Mouse (Mus musculus) retina, adult 2 months (tissue): ENCODE measurements around the gene Ccdc171.
A peak's percentile ranks its signal among the peaks of the same experiment; 100 is the strongest.

Experiments
- DNase-seq: peaks from one replicate; pipeline ENCODE4 v3.0.0-alpha.2; 2012; ENCODE audit warnings: low read depth, low spot score

Ccdc171 gene

DNA sequence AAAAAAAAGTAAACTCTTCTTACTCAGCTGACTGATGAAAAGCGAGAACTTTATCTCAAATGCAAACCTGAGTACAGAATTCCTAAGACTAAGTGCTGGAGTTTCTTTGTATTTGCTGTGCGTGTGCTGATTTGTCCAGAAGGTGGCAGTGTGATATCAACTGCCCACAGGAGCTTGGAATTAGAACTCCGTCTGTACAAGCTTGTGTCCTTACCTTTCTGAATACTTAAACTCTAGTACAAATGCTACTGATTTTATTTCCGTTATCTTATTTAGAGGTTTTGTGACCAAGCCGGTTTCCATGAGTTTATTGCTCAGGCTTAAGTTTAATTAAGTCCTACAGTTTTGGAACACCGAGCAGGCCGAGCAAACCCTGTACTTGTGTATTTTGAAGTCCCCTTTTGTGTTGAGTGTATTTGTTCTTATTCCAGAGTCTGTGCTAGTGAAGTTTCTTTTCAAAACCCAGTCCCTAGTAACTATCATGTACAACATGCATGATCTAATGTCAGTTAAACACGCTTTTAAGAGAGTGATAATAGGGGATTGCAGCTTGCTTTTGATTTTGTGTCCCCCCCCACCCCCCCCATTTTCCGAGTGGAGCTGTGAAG lies 269.1 kb downstream of the Ccdc171 start:
- peak; percentile 39 for DNase-seq

- DNase-seq, result no peak
These were observed 269.6 kb downstream of the Ccdc171 start for GRCm38 (mm10) chr4:83794930-83795459.

DNA sequence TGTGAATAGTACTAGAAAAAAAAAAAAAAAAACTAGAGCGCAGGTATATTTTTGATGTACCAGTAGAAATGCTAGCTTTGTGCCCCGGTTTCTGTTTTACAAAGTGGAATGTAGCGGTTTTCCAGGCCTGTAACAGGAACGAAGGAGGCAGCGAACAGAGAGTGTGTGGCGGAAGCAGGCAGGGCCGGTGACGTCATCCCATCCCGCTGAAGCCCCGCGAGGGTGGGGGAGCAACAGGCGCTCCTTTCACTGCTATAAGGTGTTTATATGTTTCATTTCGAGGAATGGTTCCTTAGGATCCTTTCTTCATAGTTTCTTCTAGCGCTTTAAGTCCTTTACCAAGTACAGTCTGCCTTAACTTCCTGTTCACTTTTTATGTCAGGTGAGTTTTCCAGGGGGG lies 272.6 kb downstream of the Ccdc171 start:
- DNase-seq, result no peak

DNA sequence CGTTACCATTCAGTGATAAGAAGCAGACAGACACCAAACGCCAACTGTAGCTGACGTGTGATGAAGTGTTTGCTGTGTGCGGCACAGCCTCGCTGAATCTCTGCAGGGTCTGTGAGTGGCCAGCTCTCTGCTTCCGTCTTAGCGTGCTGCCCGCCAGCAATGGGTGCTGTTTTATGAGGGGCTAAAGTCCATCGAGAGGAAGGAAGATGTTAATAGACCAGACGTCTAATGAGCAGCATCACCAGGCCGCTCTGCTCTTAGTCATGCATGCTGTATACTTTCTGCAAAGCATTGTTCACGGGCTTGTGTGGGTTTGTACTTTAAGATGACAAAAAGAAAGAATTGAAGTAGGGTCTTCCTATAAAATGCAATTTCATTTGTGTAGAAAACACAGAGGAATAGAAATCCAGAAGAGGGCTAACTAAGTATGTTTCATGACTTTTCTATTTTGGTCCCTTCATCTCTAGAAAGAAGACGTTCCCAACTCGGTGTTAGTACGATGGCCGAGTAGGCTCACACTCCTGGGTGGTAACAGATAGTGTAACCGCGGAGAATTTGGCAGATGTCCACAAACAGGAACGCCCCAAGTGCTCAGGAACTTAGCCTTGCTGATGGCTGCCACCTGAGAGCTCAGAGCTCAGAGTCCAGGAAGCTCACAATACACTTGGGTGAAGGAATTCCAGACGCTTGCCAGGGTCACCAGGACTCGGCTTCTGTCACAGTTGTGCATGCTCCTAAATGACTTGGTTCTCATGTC lies 273.5 kb downstream of the Ccdc171 start:
- DNase-seq, result no peak

DNA sequence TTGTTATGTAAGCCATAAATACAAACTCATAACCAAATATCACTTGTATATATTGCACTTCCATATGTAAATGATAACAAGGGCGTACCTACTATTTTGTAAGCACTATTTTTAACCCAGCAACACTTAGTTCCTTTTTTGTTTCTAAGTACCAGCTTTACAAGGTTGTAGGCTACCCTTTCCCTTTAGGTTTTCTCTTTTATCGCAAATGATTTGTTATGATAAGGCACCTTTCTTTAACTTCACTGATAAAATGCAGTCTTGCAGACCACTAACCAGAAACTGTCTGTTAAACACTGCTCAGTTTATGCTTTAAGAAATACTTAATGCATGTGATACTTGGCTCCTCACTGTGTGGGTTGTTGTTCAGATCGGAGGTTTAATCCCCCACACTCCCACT lies 275.1 kb downstream of the Ccdc171 start:
- no peak for DNase-seq

DNA sequence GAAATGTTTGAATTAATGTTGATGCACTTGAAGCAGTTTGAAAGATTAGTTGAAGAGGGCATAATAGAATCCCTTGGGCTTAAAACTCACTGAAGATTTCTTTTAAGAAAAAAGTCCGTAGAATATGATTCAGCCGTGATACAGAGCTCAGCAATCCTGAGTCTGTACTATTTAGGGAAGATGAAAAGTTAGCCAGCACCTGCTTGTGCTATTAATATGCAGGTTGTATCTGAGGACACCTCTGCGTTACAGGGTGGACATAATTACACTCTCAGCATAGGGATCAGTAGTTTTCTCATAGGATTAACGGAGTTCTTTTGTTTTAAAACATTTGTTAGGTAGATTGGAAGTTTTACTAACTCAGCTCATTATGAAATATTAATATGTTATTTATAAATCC lies 291.6 kb downstream of the Ccdc171 start:
- no peak for DNase-seq

- no peak for DNase-seq
These were observed 304.5 kb downstream of the Ccdc171 start for GRCm38 (mm10) chr4:83829718-83830459.

DNA sequence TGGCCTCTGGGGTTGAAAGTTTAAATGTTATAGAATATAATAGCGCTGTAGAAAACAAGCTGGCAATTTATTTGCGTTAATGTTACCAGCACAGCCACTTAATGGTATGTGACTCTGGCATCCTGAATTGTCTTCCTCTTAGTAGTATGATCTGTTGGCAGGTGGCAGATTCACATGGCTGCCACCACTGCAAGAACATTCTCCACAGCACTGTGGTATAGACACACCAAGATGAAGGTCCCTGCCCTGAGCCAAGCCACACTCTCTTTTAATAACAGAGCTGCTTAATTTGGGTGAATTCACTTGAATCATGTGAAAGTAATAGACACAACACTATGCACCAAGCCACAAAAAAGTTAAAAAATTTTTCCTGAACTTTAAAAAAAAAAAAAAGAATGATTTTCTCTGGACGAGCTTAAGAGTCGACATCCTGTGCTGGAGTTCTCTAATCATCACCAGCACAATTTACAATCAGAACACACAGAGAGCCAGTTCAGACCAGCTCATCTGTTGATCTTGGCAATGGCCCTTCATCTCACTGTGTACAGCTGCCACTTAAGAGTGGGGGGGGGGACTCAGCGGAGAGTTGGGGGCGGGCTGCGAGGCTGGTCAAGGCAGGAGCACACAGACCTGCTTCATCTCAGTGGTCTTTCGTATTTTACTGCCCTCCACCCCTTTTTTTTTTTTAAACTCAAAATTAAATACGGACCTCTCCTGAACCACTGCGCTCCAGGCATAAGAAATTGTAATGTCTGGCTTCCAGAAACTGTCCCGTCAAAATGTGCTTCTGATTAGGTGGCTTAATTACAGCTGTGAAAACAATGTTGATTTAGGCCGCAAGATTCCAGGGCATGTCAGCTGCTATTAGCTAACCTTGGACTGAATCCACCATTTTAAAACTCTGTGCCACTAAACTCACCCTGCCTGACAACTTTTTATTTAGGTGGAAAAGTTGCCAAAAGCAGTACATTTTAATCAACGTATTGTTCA lies 305.8 kb downstream of the Ccdc171 start:
- DNase-seq, result no peak

DNA sequence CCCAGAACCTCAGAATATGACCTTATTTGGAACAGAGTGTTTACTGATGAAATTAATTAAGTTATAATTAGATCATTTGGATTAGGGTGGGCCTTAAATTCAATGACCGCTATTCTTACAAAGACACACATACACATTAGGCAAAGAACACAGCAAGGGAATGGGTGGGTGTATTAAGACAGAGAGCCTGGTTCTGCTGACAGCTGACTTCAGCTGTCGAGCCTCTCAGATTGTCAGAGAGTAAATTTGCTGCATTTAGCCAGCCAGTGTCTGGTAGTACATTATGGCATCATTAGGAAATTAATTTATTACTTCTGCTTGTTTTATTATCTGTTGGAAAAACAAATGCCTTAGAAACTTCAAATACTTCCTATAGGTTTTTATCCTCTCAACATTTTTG lies 313.7 kb downstream of the Ccdc171 start:
- no peak for DNase-seq

DNA sequence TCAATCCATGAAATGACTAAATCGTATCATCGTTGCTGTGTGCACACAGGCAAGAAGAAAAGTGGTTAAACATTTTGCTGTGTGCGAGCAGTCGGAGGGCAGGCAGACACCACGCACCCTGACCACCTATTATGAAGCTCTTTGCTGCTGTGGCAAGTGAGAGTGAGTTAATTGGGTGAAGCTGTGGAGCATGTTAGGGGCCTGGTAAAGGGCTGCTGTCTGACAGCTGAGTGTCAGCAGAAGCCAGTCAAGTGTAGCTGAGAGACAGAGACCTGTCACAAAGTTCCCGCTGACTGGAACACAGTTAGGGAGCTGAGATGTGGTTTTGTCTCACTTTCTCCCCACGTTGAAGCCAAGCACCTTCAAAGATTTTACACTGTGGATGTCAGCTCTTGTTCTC lies 321.0 kb downstream of the Ccdc171 start:
- no peak for DNase-seq

- no peak for DNase-seq
These were observed 328.5 kb downstream of the Ccdc171 start for GRCm38 (mm10) chr4:83853885-83854284.

GRCm38 (mm10) chr4:83861706-83862105 lies 336.4 kb downstream of the Ccdc171 start:
- DNase-seq, result no peak

DNA sequence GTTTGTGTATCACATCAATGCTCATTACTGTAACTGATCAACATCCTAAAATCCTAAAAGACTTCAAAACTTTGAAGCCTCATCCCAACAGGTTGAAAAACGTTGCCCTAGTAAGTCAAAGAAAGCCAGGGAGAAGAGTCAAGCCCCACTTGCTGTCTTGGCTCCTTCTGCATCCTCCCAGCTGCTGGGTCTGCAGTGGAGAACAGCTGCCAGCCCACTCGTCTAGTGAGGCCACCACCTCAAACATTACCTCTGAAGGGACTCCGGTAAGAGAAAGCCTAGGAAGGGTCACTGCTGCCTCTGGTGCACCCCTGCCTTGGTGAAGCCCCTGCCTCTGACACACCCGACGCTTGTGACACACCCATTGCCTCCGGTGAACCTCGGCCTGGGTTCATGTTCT lies 336.9 kb downstream of the Ccdc171 start:
- no peak for DNase-seq

DNA sequence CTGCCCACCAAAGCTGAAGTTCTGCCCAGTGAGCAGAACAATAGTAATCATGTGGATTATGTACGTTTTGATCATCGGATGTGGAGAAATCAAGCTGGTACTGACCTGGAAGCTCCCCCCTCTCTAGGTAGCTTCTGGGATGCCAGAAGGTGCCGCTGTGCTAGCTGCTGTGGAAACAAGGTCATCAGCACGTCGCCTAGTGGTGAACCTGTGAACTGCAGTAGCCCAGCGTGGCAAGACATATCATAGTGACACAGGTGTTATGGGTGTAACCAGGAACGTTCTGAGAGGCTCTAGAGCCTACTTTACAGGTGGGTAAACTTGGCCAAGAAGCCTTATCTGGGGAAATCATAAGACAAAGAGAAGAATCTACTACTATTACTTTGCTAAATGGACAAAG lies 351.3 kb downstream of the Ccdc171 start:
- no peak for DNase-seq

GRCm38 (mm10) chr4:83878236-83878635 lies 352.9 kb downstream of the Ccdc171 start:
- no peak for DNase-seq

- no peak for DNase-seq
These were observed 363.2 kb downstream of the Ccdc171 start for GRCm38 (mm10) chr4:83888459-83889054.

GRCm38 (mm10) chr4:83902081-83902645 lies 376.8 kb downstream of the Ccdc171 start:
- DNase-seq, result no peak
